Mouse (Mus musculus) small intestine, adult 2 months (tissue): ENCODE measurements around the gene Sik3.

Experiments used
- CTCF ChIP-seq: fragments of 200-500 bp; IDR thresholded peaks from 2 replicates; pipeline ENCODE4 v1.5.1; 2012; ENCODE audit warnings: low read depth, mild to moderate bottlenecking, control low read depth, inconsistent platforms, low read length, moderate library complexity, mixed read lengths; ENCODE audit not compliant: insufficient replicate concordance, insufficient read length; ENCODE audit errors: extremely low read depth
- POLR2A ChIP-seq: fragments of 200-500 bp; IDR thresholded peaks from 2 replicates; pipeline ENCODE4 v1.6.1; 2012; ENCODE audit warnings: low read depth, mild to moderate bottlenecking, control low read depth, inconsistent platforms, low read length, moderate library complexity

DNA sequence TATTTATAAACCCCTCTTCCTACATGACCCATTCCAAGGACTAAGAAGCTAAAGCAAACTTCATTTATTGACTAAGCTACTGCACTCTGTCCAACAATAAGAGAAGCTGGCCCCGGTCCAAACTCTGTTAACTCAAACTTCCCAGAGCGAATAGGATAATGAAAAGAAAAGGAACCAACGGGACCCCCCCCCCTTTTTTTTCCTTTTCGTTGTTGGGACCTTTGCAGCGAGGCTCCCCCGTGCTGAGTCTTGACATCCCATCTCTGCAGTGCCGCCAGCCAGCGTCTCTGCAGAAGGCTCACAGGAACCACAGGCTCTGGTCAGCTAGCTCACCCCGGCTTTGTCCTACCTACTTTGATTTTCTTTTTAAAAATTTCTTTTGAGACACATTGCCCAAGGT, 3.2 kb downstream of the Sik3 start:
- TF ChIP-seq POLR2A = no peak
- no peak for TF ChIP-seq CTCF
